Mouse (Mus musculus) thymus, postnatal 14 days (tissue): ENCODE data around the gene Pms2.

Experiments used
- DNase-seq: peaks from one replicate; pipeline ENCODE4 v3.0.0; 2021

Gene Pms2

DNA sequence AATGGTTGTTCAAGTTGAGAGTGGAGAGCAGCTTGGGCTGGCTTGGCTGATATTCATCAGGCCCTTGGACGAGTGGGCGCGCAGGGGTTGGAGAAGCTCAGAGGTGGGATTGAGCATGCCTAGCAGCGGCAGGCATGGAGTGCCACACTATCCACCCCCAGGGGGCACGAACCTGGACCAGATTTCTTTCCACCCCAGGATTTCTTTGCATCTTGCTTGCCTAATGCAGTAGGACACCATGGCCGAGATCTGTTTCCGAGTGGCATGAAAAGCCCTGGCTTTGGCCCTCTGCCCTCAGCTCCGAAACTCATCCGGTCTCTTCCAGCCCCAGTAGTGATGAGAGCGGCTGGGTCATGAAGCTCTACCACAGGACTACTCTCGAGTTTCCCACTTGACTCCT, 23.6 kb downstream of the Pms2 start:
- DNase-seq = no peak

DNA sequence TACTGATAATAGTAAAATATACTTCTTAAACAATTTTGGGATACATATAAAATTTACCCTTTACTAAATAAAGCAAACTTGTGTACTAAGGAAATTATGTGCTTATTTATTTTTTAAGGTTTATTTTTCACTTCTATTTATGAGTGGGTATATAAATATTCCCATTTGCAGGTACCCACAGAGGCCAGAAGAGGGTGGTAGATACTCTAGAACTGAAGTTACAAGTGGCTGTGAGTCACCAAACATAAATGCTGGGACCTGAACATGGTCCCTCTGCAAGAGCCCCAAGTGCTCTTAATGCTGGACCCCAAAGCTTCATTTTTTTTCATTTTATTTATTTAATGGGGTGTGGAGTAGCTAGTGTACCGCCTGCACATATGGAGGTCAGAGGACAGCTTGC, 24.1 kb downstream of the Pms2 start:
- DNase-seq = no peak

- no peak for DNase-seq
Measured at GRCm38 (mm10) chr5:143936156-143936555, 26.4 kb downstream of the Pms2 start.

DNA sequence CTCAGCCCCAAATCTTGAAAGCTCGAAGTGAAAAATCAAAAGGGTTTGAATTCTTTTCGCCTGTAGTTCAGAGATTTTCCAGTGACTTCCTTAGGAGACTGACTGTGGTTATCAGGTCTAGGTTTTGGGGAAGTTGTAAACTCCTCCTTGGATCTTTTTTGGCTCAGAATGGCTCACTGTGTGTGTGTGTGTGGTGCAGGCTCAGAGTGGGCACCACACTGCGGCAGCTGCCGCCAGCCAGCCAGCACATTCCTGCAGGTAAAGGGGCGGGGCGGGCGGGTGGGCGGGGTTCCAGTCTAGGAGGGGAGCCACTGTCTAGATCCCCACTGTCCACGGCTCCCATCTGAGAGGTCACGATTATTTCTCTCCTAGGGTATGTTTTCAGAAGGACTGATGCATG, 31.8 kb downstream of the Pms2 start:
- DNase-seq = no peak

DNA sequence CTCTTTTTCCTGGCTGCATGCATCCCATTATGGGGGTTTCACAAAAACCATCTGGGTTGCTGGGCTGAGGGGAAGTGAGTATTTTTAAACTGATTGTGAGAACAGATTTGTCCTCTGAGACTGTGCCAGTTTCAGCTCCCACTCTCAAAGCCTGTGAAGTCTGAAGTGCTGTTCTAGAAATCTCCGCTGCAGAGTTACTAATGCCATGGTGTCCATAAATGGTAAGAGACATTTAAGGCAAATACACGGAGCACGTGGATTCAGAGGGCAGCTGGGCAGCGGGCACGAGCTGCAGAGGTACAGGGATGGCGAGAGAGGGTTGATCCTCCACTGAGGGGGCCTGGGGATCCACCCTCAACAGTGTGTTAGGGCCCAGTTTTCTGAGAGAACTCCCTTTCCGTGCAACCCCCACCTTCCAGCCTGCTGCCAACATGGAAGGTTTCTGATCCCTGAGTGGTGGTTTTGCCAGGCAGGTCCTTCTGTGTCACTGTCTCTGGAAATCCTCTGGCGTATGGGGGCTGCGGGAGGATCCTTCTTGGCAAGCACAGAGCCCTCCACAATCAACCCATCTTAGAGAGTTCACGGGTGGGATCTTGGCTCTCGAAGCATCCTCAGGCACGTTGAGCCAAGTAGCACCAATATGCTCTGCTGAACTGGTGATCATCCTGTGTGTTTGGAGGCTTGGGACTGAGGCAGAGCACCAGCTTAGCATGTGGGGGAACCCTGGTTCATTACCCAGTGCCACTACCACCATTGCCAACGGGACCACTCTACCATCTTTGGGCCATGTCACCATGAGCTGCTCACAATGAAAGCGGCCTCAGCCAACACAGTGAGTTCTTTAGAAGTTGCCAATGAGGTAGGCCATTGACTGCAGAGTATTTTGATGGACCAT, 33.7 kb downstream of the Pms2 start:
- DNase-seq = no peak

- DNase-seq = no peak
Measured at GRCm38 (mm10) chr5:143948361-143948760, 38.6 kb downstream of the Pms2 start.

DNA sequence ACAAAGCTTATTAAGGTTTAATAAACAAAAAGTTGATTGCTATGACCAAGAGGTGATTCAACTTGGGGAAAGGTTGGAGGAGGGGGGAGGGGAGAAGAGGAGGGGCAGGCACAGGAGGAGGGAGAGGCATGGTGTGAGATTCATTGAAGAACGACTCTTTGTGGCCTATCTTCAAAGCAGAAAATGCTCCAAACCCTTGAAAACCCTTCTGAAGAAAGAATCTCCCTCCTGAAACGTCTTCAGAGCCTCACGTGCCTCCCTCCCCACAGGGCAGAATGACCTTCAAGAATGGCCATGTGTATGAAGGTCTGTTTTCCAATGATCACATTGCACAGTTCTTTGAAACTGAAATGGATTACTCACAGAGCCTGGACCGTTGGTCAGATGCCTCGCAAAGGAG, 40.3 kb downstream of the Pms2 start:
- DNase-seq = no peak

DNA sequence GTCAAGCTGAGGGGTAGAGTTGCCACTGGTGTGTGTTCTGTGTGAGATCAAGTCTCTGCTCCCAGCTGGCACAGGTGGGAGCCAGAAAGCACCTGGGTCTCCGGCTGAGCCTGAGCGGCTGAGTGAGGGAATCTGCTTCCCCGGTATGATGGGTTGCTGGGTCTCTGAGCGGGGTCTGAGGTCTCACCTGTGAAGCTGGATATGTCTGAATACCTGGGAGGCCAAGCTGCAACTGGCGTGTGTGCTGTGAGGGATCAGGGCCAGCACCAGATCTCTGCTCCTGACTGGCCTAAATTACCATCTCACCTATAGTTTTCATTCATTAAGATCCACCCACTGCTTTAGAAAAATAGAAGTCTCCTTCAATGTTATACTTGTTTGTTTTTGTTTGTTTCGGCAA, 47.3 kb downstream of the Pms2 start:
- no peak for DNase-seq

DNA sequence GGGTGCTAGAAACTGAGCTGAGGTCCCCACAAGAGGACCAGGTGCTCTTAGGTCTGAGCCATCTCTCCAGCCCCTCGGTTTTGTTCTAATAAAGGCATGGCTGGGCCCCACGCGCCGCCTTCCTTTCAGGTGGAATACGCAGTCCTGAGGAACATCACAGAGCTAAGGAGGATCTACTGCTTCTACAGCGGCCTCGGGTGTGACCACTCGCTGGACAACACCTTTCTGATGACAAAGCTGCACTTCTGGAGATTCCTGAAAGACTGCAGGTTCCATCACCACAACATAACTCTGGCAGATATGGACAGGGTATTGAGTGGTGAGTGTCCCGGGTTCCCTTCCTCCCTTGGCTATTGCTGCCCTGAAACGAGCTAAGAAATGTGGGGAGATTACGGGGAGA, 49.8 kb downstream of the Pms2 start:
- DNase-seq = no peak

DNA sequence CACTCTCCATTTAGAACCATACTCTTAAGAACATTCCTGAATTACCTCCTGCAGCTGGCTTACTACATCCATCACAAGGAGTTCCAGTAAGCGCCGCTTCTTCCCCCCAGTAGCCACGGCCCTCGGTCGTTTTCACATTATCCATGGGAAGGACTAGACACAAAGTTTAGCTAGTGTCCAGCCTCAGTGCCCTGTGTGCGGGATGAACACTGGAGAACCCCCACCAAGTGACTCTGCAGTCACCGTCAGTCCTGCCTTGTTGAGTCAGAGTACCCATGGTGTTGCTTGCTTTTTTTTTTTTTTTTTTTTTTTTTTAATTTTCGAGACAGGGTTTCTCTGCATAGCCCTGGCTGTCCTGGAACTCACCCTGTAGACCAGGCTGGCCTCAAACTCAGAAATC, 51.4 kb downstream of the Pms2 start:
- no peak for DNase-seq

DNA sequence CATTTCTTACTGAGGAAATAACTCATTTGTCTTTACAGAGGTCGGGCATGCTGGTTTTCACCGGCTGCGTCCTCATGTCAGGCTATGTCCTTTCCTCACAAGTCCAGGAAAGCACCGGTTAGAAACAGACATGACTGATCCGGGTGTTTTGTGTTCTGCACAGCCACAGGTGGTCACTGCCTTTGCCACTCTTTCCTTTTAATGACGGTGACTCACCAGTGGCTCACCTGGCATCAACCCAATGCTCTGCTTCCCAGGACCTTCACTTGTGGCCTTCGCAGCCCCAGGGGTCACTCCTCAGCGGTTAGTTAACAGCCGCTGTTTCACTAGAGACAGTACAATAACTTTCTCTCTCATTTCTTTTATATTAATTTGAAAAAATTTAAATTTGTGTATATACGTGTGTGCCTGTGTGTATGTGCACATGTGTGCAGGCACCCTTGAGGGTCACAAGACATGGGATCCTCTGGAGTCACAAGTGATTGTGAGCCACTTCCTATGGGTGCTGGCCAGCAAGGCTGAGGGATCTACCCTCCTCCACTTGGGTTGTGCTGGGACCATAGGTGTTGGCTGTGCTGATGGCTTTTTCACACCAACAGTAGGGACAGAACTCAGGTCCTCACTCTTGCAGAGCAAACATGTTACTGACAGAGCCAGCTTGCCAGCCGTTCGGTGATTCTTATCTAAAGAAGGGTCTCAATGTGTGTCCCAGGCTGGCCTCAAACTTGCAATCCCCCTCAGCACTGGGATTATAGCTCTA, 56.0 kb downstream of the Pms2 start:
- no peak for DNase-seq

GRCm38 (mm10) chr5:143966671-143967070, 56.9 kb downstream of the Pms2 start:
- no peak for DNase-seq

DNA sequence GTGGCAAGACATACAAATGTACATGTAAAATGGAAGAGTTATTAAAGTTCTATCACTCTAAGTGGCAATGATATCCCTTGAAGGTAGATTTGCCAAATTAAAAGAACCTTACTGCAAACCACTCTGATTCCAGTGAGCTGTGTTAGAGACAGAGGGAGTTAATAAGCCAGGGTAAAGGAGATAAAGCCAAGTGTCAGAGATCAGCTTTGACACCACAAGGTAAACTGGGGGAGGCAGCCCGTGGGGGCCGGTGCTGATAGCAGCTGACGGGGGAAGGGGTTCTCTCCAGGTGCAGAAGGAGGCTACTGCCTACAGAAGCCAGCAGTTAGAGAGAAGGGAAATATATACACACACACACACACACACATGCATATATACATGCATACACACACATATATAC, 62.9 kb downstream of the Pms2 start:
- DNase-seq = no peak

- peak; percentile 54 for DNase-seq
Measured at GRCm38 (mm10) chr5:143974931-143975630, 65.3 kb downstream of the Pms2 start.

- DNase-seq = no peak
Measured at GRCm38 (mm10) chr5:143975631-143975933, 65.8 kb downstream of the Pms2 start.

GRCm38 (mm10) chr5:143976232-143976631, 66.5 kb downstream of the Pms2 start:
- DNase-seq = no peak

DNA sequence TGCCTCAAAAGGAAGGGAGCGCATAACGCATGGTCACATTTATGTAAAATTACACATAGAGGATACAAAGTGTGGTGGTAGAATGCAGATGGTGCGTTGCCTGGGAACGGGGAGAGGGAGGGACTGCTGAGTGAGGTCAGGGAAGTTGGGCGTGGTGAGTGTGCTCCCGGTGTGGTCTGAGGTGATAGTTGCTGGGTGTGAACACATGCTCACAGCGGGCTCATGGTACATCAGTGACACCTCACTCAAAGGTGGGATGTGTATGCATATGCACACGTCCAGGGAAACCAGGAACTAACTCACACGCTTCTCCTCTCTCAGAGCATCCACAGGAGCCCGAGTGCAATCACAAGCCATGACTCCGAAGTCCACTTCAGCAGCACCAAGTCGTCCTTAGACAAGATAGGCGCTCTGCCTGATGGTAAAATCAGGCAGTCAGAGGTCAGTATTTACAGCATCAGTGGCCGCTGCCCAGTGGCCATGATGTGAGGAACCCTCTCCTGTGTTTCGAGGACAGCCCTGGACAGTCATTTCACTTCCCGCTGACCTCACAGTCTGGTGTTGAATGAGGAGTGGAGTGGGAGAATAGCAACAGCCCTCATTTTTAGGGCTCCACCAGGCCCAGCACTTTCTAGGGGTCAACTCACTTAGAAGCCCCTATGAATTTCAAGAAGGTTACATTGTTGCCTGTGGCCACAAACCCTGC, 67.1 kb downstream of the Pms2 start:
- no peak for DNase-seq

GRCm38 (mm10) chr5:143980858-143981257, 71.1 kb downstream of the Pms2 start:
- no peak for DNase-seq

GRCm38 (mm10) chr5:143982361-143982760, 72.6 kb downstream of the Pms2 start:
- DNase-seq = no peak
